Mouse (Mus musculus): ENCODE data around the gene 9130409I23Rik. TPM values are rescaled to one million over a fixed set of nuclear protein-coding genes. Genes with fewer than 3 reads are reported as not detected.

The 9130409I23Rik gene
- under 1 TPM in 1 of 2 experiments, not detected in 1; 0.12 TPM for total RNA-seq (2021)
- long read RNA-seq, experiment 1, result 0 reads
- long read RNA-seq, experiment 2, result 0 reads

DNA sequence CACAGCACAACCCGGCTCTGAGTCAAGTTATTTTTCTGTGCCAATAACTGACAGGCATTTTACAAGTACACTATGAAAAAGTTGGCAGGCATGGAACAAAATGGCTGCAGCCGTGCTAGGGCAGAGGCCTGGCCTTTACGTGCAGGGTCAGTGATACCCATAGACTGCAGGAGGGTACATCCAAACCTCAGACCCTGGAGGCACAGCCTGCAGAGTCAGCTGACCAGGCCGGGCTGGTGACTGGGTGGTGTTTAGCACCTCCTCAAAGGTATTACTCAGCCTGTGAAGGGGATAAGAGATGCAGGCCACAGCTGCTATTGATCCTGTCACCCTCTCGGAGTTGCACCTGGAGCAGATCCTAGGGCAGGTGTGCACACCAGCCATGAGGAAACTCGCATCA is at the start of gene 9130409I23Rik:
Gene 9130409I23Rik, plus strand, starts transcription at position 301 of the 400 bp plus-strand sequence.
- DNase-seq, result no peak

DNA sequence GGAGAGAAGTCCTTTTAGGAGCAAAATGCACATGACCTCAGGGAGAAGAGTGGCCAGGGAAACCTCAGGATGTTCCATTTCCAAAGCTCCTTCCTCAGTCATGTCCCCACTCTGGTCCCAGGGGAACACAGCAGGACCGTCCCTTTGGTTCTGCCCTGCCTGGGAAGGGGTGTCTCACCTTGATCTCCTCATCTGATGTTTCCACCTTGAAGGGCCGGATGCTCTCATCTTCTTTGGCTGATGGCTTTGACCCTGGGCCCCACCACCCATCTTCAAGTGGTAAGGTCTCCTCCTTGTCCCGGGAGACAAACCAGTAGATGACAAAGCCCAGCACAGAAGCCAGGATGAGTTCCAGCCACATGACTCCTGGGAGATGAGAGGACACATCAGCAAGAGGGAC is 49.4 kb upstream of the 9130409I23Rik start:
- DNase-seq, result no peak

DNA sequence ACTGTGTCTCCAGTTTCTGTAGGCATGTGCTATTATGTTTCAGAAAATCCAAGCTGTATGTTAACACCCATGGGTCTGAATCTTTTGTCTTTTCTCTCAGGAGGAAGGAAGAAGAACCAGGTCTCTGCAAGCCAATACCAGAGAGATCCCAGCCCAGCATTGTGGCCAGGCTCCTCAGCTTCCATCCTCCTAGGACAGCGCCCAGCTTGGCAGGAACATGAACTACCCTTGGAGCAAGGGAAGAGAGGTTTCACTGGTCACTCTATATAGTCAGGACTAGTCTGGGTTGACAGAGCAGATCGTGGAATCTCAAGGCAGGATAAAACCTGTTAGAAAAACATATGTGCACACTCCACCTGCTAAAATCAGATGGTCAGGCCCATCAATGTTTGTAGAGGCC is 47.2 kb upstream of the 9130409I23Rik start:
- DNase-seq, result no peak

DNA sequence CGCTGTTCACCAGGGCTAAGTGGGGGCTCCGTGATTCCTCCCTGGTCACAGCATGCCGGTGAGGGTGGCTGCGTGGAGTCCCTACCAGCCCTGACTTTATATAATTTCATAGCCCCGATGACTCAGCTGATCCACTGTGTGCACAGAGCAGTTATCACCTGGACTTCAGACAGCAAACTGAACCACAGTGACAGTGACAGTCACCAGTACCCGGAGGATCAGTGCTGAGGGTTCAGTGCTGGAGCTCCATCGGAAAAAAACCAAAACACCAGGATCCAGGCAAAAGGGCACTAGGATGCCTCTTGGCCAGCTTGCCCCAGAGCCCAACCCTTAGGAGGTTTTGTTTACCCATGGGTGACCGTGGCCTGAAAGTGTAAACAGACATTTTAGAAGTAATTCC is 45.7 kb upstream of the 9130409I23Rik start:
- no peak for DNase-seq

DNA sequence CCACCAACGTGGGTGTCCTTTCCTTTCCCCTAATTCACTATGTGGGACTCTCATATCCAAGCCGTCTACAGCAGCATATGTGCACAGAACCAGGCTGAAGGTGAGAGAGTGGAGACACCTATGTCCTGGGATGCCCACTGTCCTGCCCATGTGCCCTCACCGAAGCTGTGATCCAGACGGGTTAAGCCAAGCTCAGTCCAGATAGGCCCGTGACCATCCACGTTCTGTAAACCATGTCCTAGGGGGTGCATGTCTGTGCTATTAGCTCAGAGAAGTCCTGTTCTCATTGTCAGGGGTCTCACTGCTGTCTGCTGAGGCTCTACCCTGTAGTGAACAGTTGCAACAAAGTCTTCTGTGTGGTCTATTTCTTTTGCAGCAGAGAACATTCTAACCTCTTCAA is 43.2 kb upstream of the 9130409I23Rik start:
- no peak for DNase-seq

DNA sequence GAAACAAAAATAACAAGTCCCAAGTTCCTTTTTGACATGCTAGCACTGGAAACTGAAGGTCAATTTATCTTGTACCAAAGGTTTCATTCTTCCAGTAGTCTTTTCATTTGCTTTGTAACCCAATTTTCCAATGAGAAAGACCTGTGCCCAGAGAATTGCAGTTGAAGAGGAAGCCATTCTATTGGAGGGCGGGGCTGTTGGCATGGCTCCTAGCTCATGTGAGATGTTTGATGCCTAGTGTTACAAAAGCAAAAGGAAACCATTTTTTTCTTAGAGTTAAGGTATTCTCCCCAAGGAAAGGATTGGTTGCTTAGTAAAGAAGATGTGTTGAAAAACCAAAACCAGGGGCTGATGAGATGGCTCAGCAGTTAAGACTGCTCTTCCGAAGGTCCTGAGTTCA is 42.8 kb upstream of the 9130409I23Rik start:
- peak; percentile 50 for DNase-seq

DNA sequence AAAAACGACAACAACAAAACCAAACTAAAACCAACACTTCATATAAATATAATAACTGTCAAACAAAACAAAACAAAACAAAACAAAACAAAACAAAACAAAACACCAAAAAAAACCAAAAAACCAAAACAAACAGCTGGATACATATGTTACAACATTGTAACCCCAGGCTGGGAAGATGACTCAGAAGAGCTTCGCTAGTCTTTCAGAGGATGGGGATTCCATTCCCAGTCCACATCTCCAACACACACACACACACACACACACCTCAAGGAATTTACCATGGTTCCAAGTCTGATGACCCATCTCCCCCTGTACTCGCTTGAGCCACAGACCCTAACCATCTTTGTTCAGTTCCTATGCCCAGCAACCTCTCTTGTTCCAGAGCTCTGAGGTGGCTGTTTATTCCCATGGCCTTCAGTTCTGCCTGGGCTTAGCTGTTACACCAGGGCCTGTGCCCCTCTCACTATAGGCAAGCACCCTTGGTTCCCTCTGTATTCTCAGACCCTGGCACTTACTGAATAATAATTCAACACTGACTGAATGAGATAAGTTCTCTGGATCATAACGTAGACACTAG is 41.9 kb upstream of the 9130409I23Rik start:
- no peak for DNase-seq

DNA sequence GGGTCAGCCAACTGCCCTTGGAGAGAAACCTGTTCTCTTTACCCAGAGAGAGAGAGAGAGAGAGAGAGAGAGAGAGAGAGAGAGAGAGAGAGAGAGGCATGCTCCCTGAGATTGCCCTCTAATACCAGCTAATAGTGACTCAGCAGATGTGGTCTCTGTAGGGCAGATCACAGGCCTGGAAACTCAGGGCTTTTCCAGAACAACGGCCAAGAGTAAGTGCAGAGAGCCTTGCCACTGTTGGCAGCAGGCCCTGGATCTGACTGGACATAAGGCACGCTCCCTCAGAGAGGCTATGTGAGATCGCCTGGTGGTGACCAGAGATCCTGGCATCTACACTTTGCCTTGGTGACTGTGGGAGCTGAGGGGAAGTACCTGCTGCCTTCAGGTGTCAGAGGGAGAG is 41.3 kb upstream of the 9130409I23Rik start:
- peak; percentile 87 for DNase-seq

DNA sequence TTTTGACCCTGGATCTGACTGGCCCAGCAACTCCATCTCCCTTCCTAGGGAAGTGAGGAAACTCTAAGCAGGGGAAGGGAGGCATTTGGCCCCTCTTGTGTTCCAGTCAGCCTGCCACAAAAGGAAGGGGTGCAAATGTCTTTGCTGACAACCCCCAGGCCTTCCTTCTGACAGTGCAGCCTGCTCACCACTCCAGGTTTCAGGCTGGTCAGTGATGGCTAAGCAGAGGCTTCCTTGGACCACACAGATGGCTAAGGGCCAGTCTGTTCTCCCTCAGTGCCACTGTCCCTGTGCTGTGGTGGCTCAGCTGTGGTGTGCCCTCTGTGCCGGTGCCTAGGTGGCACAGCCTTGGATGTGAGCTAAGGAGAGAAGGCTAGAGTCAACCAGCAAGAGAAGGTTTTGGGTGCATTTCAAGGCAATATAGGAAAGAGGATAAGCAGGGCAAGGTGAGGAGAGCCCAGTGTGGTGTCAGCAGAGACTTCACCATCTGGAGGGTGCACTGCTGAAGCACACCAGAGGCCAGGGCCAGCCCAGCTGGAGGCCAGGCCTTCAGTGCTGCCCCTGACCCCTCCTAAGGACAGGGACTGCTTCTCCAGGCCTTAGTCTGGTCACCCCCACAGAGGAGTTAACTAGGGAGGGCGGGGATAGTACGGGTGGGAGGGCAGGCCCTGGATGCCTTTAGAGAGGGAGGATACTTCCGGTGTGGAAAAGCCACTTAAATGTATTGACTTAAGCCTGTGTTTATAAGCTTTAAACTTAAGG is 40.7 kb upstream of the 9130409I23Rik start:
- DNase-seq, result peak; percentile 36

DNA sequence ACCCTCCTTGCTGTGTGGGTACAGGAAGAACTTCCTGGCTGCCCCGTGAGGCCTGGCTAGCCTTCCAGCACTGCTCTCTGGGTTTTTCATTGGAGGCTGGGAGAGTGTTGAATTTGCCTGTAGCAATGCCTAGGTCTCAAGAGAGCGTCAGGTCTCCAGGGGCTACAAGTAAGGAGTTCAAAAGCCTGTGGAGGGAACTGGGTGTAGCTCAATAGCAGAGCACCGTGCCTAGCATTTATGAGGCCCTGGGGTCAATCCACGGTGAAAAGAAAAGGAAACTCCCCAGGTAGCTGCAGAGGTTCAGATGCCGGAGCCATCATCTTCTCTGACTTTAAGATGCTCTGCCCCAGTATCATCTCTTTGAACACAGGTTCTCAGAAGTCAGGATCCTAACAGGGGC is 39.4 kb upstream of the 9130409I23Rik start:
- DNase-seq, result no peak

DNA sequence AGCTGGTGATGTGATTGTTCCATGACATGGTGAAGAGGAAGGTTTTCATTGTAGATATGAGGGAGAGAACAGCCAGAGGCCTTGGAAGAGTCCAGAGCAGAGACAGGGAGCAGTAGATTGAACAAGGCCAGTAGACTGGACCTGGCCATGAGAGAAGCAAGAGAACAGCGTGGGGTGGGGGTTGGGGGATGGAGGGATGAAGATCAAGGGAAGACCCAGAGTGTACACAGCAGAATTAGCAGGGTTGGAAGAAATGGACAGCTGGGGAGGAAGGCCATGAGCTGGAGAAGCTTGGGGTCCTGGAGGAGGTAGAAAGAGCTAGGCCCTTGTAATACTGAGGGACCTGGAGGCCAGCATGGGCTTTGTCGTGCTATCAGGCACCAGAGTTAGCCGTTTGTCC is 38.6 kb upstream of the 9130409I23Rik start:
- DNase-seq, result peak; percentile 8

DNA sequence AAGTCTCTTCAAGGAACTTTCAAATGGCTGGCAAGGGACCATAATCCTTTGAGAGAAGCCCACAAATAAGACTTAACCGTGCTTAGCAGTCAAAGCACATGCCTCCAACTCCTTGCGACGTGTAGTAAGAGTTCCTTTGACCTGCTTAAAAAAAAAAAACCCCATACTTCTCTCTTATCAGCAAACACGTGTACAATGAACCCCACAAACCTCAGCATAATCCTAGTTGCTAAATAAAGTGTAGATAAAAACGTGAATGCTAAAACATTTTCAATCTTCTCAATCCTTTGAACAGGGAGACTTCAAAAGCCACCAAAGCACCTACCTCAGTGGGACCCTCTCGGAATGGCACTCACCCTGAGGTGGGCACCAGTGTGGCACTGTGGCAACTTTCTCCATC is 37.6 kb upstream of the 9130409I23Rik start:
- no peak for DNase-seq

DNA sequence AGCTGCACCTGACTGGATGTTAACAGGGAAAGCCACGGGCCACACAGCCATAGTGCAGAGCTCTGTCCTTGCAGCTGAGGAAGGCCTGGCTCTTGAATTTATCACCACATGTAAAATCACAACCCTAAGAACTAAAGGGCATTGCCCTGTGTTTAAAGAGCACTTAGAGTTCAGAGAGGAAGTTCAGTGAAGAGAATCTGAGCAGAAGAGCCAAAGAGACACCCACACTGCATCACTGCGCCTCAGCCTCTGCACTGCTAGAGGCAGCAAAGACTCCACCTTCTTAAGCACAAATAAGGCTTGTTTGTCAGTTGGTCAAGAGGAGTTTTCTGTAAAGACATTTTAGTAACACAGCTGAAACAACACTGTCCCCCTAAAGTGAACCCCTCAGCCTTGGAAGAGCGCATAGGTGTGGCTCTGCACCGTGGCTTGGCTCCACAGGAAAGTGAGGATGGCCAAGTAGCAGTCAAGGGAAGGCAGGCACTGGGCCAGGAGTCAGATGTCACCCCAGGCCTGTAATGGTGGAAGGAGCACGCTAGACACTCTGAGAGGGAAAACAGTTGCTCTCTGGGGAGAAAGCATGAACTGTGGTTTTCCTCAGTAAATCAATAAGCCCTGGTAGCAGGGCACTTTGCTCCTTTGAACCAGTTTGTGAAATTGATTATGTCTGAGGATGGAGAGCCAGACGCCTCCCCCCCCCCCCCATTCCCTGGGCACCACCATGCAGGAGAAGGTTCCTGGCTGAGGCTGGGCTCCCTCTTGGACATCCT is 36.1 kb upstream of the 9130409I23Rik start:
- peak; percentile 69 for DNase-seq

DNA sequence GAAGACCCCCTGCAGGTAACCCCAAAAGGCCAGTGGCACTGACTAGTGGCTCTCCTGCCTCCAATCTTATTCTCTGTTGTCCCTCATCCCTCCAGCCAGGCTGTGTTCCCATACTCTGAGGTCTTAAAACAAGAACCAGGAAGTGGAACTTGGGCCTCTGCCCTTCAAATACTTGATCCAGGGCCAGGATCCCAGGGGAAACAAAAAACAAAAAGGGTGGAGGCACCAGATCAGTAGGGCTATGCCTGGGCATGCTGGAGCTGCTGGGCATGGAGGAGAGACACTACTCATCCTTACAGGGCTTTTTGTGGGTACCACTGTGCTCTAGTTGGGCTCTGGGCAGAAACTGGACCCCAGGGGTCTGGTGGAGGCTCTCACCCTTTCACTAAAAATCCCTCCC is 35.5 kb upstream of the 9130409I23Rik start:
- DNase-seq, result peak; percentile 79

DNA sequence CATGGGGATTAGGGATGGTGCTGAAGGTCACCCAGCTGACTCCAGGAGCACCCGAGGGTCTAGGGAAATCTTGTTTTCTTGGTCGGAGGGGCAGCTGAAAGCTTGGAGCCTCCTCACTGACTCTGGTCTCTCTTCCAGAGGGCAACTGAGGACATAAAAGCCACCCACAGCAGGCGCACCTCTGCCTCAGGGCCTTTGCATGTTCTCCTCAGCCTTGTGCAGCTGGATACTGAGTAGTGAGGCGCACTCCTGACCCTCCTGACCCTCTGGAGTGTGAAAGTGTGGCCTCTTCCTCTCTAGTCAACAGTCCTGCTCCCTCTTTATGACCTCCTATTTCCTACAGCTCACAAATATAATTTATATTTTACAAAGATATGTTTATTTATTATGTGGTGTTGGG is 35.0 kb upstream of the 9130409I23Rik start:
- DNase-seq, result no peak

DNA sequence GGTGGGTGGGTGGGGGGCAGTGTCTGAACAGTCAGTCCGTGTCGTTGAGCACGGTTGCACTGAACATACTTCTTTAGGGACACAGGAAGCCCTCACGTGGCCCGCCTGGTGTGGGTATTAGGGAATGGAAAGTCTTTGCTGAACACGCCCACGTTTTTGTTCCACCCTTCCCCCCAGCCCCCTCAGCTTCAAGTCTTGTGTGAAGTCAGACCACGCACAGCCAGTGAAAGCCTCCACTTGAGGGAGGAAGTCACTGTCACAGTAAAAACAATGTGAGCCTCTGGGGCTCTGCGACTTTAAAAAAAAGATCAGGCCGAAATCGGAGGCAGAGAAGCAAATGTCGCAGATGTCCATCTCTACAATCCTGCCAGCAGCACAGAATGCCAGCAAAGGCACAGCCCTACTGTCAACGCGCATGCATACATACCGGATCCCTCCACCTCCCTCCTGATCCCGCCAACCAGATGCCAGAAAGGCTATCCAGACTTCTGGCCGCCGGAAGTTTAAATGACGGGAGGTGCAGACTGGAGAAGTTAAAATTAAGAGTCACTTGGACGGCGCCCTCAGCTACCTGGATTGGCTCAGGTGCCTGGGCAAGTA is 34.4 kb upstream of the 9130409I23Rik start:
- peak; percentile 77 for DNase-seq

DNA sequence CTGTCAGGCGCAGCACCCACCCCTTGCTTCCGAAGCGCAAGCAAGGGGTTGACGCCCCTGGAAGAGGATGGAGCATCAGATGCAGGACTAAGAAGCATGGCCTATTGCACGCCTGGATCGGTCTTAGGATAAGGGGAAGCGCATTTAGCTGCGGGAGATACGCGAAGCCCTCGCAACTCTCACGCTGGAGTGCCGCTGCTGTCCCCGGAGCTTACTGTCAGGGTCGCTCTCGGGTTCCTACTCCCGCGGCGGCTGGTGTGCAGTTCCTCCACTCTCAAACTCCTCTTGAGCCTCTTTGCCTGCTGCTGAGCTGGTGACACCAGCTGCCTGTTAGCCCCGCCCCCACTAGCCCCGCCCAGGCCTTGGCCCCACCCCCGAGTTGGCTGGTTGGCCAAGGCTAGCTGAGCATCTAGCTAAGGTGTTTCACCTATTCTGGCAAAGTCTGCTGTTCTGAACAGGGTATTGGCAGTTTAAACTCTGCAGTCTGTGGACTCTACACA is 33.8 kb upstream of the 9130409I23Rik start:
- peak; percentile 92 for DNase-seq

DNA sequence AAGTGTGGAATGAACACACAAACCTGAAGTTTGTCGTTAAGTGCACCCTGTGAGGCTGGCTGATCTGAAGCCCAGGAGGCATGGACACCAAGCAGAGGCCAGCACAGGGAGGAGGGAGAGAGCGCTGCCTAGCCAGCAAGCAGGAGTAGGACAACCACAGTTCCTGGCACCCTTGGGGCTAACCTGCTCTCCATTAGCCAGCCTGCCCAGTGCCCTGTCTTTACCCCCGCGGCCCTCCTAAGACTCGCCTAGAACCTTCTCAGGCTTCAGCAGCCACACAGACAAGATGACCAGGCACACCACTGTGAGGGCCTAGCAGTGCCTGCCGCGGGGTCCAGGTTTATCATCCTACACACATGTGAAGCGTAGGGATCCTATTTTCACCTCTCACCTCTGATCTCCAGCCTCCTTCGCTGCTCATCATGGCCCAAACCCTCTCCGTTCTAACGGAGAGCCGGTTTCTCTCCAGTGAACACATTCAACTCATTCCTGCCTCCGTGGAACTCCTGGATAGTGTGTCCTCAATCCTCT is 33.1 kb upstream of the 9130409I23Rik start:
- no peak for DNase-seq

DNA sequence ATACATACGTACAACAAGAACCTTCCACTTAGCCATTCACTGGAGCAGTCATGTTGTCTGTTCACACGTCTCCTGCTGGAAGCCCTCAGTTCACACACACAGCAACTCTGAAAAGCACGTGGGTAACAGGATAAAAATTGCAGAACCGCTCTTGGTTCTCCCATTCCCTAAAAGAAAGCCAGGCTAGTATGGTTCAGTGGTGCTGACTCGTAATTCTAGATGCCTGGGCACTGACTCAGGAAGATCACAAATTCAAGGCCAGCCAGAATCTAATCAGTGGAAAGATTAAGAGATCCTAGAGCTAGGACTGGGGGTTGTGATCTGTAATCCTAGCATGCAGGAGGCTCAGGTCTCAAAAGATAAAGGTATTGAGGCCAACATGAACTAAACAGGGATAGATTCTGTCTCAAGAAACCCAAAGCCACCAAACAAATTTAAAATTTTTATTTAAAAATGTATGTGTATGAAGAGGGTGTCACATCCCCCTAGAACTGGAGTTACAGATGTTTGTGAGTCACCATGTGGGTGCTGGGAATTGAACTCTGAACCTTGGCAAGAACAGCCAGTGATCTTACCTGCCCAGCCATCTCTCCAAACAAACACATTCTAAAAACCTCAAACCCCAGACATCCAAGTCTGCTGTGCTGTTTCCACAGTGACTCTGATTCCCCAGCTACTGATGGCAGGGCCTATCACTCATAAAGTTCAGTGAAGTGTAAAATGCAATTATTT is 30.1 kb upstream of the 9130409I23Rik start, which contains the start of gene Ephx1:
Gene Ephx1, minus strand, starts transcription at position 149 of the 732 bp plus-strand sequence.
- no peak for DNase-seq

DNA sequence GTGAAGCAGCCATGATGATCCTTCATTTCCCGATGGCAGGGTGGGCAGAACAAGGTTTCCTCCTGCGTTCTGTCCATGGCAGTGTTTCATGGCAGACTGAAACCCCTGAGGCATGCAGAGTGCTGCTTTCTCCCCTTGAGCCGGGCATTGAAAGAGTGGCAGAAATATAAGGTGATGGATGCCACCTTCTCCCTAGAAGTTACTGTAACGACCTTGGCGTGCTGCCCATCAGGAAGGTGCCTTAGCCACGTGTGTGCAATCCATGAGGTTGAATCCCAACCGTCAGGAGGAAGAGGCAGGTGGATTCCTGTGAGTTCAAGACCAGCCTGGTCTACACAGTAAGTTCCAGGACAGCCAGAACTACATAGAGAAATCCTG is 29.6 kb upstream of the 9130409I23Rik start:
- DNase-seq, result no peak

DNA sequence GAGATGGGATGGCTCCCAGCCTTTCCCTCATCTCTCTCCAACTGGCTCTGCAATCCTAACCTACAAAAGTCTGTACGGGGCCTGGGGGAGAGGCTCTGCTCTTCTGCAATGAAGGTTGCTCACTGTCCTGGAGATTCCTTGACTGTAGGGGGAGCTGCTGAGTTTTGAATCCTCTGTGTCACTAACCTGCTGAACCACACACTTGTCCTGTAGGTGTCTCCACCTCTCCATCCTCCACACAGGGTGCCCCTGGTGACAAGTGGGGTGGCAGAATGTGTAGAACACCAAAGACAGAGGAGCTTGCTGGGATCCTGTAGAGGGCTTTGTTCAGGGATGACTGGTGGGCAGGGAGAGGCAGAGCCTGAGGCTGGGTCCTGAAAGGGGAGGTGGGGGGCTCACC is 28.8 kb upstream of the 9130409I23Rik start:
- DNase-seq, result peak; percentile 81

All from adrenal gland, postnatal 10 days (tissue).